Mouse (Mus musculus): ENCODE results near the gene Dut.
A peak's percentile ranks its signal among the peaks of the same experiment; 100 is the strongest.
"Not testable (repeated sequence)": the region's sequence is repeated elsewhere in the genome, so short reads cannot be mapped to it uniquely, and the experiment has no call there.

Gene Dut

GRCm38 (mm10) chr2:125254630-125255029, 7.6 kb downstream of the Dut start:
- no peak for DNase-seq (ENCODE audit: low spot score in 2 of 2)

- no peak for DNase-seq (ENCODE audit: low spot score in 2 of 2)
Measured at GRCm38 (mm10) chr2:125255886-125256285, 8.9 kb downstream of the Dut start.

- no peak for DNase-seq (ENCODE audit: low spot score in 2 of 2)
Measured at GRCm38 (mm10) chr2:125259230-125260120, 12.5 kb downstream of the Dut start.

- DNase-seq (ENCODE audit: low spot score in 2 of 2): no peak
Measured at GRCm38 (mm10) chr2:125260326-125260725, 13.3 kb downstream of the Dut start.

- DNase-seq (ENCODE audit: low spot score in 2 of 2): no peak
Measured at GRCm38 (mm10) chr2:125263056-125263455, 16.1 kb downstream of the Dut start.

GRCm38 (mm10) chr2:125263753-125264152, 16.8 kb downstream of the Dut start:
- DNase-seq (ENCODE audit: low spot score in 2 of 2): no peak

- DNase-seq (ENCODE audit: low spot score in 2 of 2): no peak
Measured at GRCm38 (mm10) chr2:125268876-125269275, 21.9 kb downstream of the Dut start.

- DNase-seq (ENCODE audit: low spot score in 2 of 2): no peak
Measured at GRCm38 (mm10) chr2:125275617-125276016, 28.6 kb downstream of the Dut start.

- DNase-seq (ENCODE audit: low spot score in 2 of 2): no peak
Measured at GRCm38 (mm10) chr2:125276692-125277091, 29.7 kb downstream of the Dut start.

GRCm38 (mm10) chr2:125278474-125278873, 31.5 kb downstream of the Dut start:
- peak in 1 of 2 experiments; percentile 62 for DNase-seq (ENCODE audit: low spot score in 2 of 2)

GRCm38 (mm10) chr2:125279995-125280394, 33.0 kb downstream of the Dut start:
- DNase-seq (ENCODE audit: low spot score in 2 of 2): not testable (repeated sequence)

GRCm38 (mm10) chr2:125282334-125283206, 35.6 kb downstream of the Dut start:
- DNase-seq (ENCODE audit: low spot score in 2 of 2): no peak

GRCm38 (mm10) chr2:125285777-125286176, 38.8 kb downstream of the Dut start:
- DNase-seq (ENCODE audit: low spot score in 2 of 2): no peak

GRCm38 (mm10) chr2:125290197-125290965, 43.4 kb downstream of the Dut start:
- DNase-seq (ENCODE audit: low spot score in 2 of 2): no peak

- DNase-seq (ENCODE audit: low spot score in 2 of 2): no peak
Measured at GRCm38 (mm10) chr2:125291101-125291500, 44.1 kb downstream of the Dut start.

- no peak for DNase-seq (ENCODE audit: low spot score in 2 of 2)
Measured at GRCm38 (mm10) chr2:125292616-125293015, 45.6 kb downstream of the Dut start.

GRCm38 (mm10) chr2:125293969-125294491, 47.0 kb downstream of the Dut start:
- no peak for DNase-seq (ENCODE audit: low spot score in 2 of 2)

GRCm38 (mm10) chr2:125295526-125295925, 48.5 kb downstream of the Dut start:
- no peak for DNase-seq (ENCODE audit: low spot score in 2 of 2)

- DNase-seq (ENCODE audit: low spot score in 2 of 2): no peak
Measured at GRCm38 (mm10) chr2:125298841-125299240, 51.9 kb downstream of the Dut start.

GRCm38 (mm10) chr2:125301877-125302624, 55.1 kb downstream of the Dut start:
- DNase-seq (ENCODE audit: low spot score in 2 of 2): no peak

- no peak for DNase-seq (ENCODE audit: low spot score in 2 of 2)
Measured at GRCm38 (mm10) chr2:125302625-125302924, 55.6 kb downstream of the Dut start.
